Mouse (Mus musculus) megakaryocyte, embryonic 14.5 days (primary cell): ENCODE measurements around the gene Gtf2f1. TPM values are rescaled to one million over a fixed set of nuclear protein-coding genes. Genes with fewer than 3 reads are reported as not detected.
A peak's percentile ranks its signal among the peaks of the same experiment; 100 is the strongest.

ENCODE experiments used
- H3K27me3 ChIP-seq: replicated peaks from 2 replicates; pipeline ENCODE3; 2012; ENCODE audit warnings: inconsistent platforms
- H3K36me3 ChIP-seq: replicated peaks from 2 replicates; pipeline ENCODE3; 2012; ENCODE audit warnings: low read length, inconsistent platforms, mixed read lengths
- H3K4me1 ChIP-seq: 2 replicates; pipeline ENCODE4 v1.6.1; 2012; ENCODE audit warnings: inconsistent platforms
- H3K4me3 ChIP-seq: replicated peaks from 2 replicates; pipeline ENCODE3; 2012; ENCODE audit warnings: moderate library complexity, mild to moderate bottlenecking, inconsistent platforms
- H3K9me3 ChIP-seq: 2 replicates; pipeline ENCODE4 v1.6.1; 2012; ENCODE audit warnings: inconsistent platforms
- FLI1 ChIP-seq: IDR thresholded peaks from 2 replicates; pipeline ENCODE4 v1.6.1; 2012; ENCODE audit warnings: low read length, inconsistent platforms, mixed read lengths
- GATA1 ChIP-seq: IDR thresholded peaks from 3 replicates; pipeline ENCODE4 v1.6.1; 2012; ENCODE audit warnings: mixed read lengths, low read length, inconsistent platforms, borderline replicate concordance
- polyA plus RNA-seq: library from polyadenylated mRNA; stranded (reverse); fragments of >175 nt; gene quantifications from 2 replicates; pipeline ENCODE4 v1.2.3, GENCODE M21; 2012; ENCODE audit warnings: low replicate concordance; ENCODE audit not compliant: insufficient read depth

The Gtf2f1 gene
- polyA plus RNA-seq, 1 experiment = 154 TPM

DNA sequence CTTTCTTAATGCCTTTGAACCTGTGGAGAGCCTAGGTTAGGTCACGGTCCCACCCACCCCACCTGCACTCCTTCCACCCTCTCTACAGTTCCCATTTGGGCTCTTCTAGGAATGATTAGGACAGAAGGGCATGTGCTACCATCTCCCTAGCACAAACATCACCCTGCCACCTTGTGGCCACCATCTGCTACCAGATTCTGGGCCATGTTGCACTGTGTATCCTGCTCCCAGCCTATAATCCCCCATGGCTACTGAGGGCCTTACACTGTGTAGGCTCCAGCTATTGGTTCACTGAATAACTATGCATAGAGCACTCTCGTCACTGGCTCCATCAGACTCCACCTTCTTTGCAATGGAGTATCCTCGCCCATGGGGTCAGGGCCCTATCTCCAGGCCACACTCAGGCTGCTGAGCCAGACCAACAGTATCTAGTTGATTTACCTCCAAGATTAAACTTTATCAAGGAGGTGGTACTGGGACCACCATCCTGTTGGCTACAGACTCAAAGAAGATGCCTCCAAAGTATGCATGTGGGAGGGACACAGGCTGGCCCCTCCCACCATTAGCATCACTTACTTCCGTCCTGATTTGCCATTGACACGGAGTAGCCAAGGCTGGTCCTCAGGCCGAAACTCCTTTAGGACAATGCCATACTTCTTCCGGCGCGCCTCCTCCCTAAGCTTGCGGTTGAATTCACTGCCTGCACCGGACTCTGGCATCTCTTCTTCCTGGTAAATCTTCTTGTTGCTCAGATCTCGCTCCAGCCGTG lies 3.8 kb downstream of the Gtf2f1 start:
- Histone ChIP-seq H3K9me3 (no peaks in the 10 kb centered on the region), H3K4me3 (no peak overlapping the region), H3K4me1 (peaks cover 57% of the 10 kb centered on the region), H3K27me3 (no peaks in the 10 kb centered on the region), H3K36me3 (peaks cover 72% of the 10 kb centered on the region)
- TF ChIP-seq FLI1 (no peak), GATA1 (no peak)

DNA sequence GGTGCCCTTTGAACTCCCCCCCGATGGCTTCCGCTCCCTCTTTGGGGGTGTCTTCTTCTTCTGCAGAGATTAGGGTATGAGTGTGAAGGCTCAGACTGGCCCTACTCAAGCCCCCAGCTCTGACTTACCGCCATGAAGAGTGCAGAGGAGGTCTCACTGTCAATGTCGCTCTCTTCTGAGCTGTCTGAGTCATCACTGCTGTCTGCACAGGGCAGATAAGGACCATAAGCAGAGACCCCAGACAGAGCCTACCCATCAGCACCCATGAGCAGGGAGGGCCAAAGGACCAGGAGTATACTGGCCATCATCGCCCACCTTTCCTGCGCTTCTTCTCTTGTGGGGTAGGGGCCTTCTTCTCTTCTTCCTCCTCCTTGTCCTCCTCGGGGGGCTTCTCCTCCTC lies 7.1 kb downstream of the Gtf2f1 start:
- Histone ChIP-seq H3K9me3 (no peaks in the 10 kb centered on the region), H3K36me3 (peaks cover 92% of the 10 kb centered on the region), H3K4me3 (no peak overlapping the region), H3K27me3 (no peaks in the 10 kb centered on the region), H3K4me1 (peaks cover 31% of the 10 kb centered on the region)
- TF ChIP-seq GATA1 (no peak), FLI1 (no peak)

DNA sequence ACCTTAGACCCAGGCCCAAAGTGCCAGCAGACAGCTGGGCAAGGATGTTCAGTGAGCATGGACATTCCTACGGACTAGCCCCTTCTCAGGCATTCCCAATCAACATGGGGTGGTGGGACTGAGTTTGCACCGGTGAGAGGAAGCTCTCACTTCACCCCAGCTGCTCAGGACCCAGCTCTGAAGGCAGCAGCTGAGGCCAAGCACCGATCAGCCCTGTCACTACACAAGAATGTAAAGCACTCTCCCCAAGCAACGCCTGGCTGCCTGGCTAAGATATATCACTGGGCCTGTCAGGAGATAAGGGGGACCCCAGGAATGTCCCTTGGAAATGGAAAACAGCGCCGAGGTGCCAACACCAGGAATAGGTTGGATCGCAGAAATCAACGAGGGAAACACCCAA lies 9.9 kb downstream of the Gtf2f1 start:
- Histone ChIP-seq H3K4me3 (no peak overlapping the region), H3K9me3 (no peaks in the 10 kb centered on the region), H3K4me1 (peaks cover 41% of the 10 kb centered on the region), H3K27me3 (no peaks in the 10 kb centered on the region), H3K36me3 (peaks cover 76% of the 10 kb centered on the region)
- TF ChIP-seq FLI1 = no peak

DNA sequence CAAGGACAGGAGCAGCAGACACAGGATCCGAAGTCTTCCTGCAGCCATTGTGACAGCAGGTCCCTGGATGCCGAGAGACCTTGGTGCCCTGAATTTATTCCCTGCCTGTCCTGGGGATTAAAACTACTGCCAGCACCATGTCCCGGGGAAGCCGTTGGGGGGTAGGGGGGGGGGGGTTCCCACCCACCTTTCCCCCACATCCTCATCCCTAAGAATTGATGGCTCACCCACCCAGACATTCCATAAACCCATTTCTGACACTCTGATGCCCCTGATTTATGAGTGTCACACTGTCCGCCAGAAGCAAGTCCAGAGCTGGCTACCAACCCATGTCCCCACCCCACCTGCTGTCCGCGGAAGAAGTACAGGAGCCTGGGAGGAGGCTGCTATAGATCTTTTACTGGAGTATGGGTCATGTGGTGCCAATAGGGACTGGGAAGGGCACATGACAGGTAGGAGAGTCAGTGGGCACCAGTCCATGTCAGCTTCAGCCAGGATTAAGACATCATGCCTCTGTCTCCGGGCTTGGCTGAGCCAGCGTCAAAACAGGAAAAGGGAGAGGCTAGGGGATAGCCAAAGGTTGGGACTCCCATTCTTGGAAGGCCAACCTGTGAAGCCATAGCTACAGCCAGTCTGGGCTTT lies 11.0 kb downstream of the Gtf2f1 start, which contains the start of gene Pspn:
Pspn (minus strand) TSS at position 51 of the 642 bp plus-strand sequence.
- no peak within 1 kb of the TSS for H3K4me3 ChIP-seq
- TF ChIP-seq GATA1 (no peak), FLI1 (no peak)
- peaks cover 76% of the 10 kb centered on the region for H3K36me3 ChIP-seq
- no peaks in the 10 kb centered on the region for H3K9me3 ChIP-seq
- H3K27me3 ChIP-seq = no peaks in the 10 kb centered on the region
- peaks cover 37% of the 10 kb centered on the region for H3K4me1 ChIP-seq

DNA sequence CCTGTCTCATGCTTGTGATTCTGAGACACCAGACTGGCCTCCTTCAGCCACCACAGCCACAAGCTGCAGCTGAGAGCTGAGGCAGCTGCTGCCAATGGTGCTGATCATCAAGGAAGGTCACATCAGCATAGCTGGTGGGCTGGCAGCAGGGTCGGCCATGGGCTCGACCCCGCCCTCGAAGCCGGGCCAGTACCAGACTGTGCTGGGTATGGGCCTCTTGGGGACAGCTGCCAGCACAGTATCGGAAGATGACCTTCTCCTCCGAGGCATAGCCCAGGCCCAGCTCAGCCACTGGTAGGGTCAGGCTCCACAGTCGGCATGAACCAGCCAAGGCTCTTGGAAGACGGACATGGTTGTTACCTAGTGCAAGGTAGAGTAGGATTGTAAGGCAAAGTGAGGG lies 11.7 kb downstream of the Gtf2f1 start:
- peaks cover 35% of the 10 kb centered on the region for H3K4me1 ChIP-seq
- H3K4me3 ChIP-seq = no peak overlapping the region
- no peaks in the 10 kb centered on the region for H3K9me3 ChIP-seq
- H3K27me3 ChIP-seq = no peaks in the 10 kb centered on the region
- no peak for TF ChIP-seq FLI1
- TF ChIP-seq GATA1 = no peak
- peaks cover 75% of the 10 kb centered on the region for H3K36me3 ChIP-seq

DNA sequence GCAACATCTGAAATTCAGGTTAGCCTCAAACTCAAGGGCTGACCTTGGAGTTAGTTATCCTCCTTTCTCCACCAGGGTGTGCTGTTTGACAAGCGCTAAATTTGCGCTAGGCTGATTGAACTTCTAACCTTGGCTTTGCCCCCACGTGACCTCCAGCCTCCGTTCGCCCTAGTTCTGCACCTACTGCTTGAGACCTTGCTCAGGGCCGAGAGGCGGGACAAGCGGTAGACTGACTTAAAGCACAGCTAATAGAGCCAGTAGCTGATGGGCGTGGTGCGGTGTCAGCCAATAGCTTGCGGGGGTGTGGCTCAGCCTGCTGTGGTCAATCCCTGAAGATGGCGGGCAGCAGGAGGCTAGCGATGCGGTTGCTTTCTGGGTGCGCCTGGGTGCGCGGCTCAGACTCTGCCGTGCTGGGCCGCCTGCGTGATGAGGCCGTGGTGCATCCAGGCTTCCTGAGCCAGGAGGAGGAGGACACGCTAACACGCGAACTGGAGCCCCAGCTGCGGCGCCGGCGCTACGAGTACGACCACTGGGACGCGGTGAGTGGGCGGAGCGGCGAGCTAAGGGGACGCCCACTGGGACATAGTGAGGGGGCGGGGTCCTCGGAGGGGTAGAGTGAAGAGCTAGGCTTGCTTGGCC lies 13.9 kb downstream of the Gtf2f1 start, which contains the start of gene Alkbh7:
Alkbh7 (plus strand) TSS at position 311 of the 639 bp plus-strand sequence.
- Histone ChIP-seq H3K27me3 (no peaks in the 10 kb centered on the region), H3K4me3 (peak within 1 kb of the TSS; percentile 97), H3K9me3 (no peaks in the 10 kb centered on the region), H3K4me1 (peaks cover 37% of the 10 kb centered on the region), H3K36me3 (peaks cover 75% of the 10 kb centered on the region)
- no peak for TF ChIP-seq GATA1
- no peak for TF ChIP-seq FLI1

DNA sequence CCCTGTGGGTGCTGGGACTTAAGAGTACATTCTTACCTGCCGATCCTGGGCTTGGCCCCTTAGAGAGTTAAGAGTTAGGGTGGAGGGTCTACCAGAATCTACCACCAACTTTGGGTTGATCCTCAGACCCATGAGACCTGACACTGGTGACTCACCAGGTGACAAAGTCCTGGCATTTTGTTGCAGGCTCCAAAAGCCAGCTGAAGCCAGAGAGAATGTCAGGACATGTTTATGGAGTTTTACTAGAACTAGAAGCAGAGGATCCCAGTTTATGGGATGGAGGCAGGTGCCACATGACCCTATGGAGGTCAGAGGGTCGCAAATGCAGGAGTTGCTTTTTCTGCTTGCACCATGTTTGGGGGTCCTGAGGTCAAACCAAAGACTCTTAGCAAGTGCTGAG lies 14.6 kb downstream of the Gtf2f1 start:
- no peaks in the 10 kb centered on the region for H3K9me3 ChIP-seq
- peaks cover 40% of the 10 kb centered on the region for H3K4me1 ChIP-seq
- H3K36me3 ChIP-seq = peaks cover 75% of the 10 kb centered on the region
- no peaks in the 10 kb centered on the region for H3K27me3 ChIP-seq
- TF ChIP-seq FLI1 = no peak
- no peak for TF ChIP-seq GATA1
- H3K4me3 ChIP-seq = peak overlapping the region; percentile 97

DNA sequence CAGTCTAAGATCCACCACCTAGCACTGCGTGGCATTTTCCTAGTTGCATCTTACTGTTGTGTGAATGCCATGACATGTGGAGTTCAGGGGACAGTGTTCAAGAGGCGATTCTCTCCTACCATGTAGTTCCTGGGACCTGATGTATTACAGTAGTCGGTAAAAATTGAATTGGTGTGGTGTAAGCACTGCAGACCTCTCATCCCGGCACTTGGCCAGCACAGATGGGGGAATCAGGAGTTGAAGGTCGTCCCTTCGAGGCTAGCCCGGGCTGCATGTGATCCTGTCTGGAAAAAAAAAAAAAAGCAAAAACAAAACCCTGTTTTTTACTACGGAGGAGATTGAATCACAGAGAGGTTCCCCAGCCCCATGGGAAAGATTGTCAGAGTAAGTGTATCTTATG lies 16.0 kb downstream of the Gtf2f1 start:
- Histone ChIP-seq H3K9me3 (no peaks in the 10 kb centered on the region), H3K36me3 (peaks cover 65% of the 10 kb centered on the region), H3K27me3 (no peaks in the 10 kb centered on the region), H3K4me1 (peaks cover 52% of the 10 kb centered on the region), H3K4me3 (no peak overlapping the region)
- TF ChIP-seq FLI1 = no peak
- TF ChIP-seq GATA1 = no peak

DNA sequence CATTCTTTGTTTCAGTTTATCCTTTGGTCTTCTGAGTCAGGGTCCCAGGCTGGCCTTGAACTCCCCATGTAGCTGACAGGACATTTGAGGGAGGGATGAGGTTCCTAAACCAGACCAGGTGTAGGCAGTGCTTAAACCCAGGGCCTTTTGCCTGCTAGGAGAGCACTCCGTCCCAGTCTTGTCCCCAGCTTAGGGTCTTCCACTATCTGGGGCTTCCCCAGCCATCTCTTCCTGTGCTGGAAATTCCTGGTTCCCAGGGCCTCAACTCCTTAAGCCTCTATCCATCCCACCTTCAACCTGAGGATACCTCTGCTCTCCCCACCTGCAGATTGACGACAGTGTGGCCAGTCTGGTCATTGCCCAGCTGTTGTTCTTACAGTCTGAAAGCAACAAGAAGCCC lies 20.1 kb downstream of the Gtf2f1 start:
- peaks cover 41% of the 10 kb centered on the region for H3K4me1 ChIP-seq
- H3K27me3 ChIP-seq = peaks cover 2% of the 10 kb centered on the region
- peaks cover 45% of the 10 kb centered on the region for H3K36me3 ChIP-seq
- H3K9me3 ChIP-seq = no peaks in the 10 kb centered on the region
- H3K4me3 ChIP-seq = peak overlapping the region; percentile 100
- TF ChIP-seq GATA1 = no peak
- no peak for TF ChIP-seq FLI1

DNA sequence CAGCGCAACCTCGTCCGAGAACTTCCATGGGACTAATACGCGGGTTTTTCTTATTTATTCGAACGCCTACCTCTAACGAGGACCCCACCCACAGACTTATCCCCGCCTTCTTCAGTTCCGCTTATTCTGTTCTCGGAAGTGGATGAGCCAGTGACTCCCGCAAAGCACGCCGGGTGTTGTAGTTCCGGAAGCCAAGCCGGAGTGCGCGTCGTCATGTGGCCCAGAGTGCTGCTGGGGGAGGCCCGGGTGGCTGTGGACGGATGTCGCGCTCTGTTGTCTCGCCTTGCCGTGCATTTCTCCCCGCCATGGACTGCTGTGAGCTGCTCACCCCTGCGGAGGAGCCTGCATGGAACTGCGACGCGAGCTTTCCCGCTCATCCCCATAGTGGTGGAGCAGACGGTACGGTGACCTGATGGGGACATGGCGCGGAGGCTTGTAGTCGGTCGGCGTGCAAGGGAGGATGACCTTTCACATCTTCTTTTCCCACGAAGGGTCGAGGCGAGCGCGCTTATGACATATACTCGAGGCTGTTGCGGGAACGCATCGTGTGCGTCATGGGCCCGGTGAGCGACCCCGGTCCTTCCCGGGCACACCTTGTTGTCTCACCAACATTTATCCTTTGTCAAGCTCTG lies 20.9 kb downstream of the Gtf2f1 start, which contains the start of gene Clpp:
Clpp (plus strand) TSS at position 191 of the 632 bp plus-strand sequence.
- Histone ChIP-seq H3K36me3 (peaks cover 38% of the 10 kb centered on the region), H3K4me1 (peaks cover 42% of the 10 kb centered on the region), H3K4me3 (peak within 1 kb of the TSS; percentile 100), H3K27me3 (peaks cover 5% of the 10 kb centered on the region), H3K9me3 (no peaks in the 10 kb centered on the region)
- TF ChIP-seq FLI1 (0 out of 2 replicates have a peak, but pooled peaks have one; percentile 27), GATA1 (no peak)
